Mouse (Mus musculus): ENCODE data around the gene Dnah12. TPM values are rescaled to one million over a fixed set of nuclear protein-coding genes. Genes with fewer than 3 reads are reported as not detected.

The Dnah12 gene
- polyA plus RNA-seq, 1 experiment: under 0.01 TPM

DNA sequence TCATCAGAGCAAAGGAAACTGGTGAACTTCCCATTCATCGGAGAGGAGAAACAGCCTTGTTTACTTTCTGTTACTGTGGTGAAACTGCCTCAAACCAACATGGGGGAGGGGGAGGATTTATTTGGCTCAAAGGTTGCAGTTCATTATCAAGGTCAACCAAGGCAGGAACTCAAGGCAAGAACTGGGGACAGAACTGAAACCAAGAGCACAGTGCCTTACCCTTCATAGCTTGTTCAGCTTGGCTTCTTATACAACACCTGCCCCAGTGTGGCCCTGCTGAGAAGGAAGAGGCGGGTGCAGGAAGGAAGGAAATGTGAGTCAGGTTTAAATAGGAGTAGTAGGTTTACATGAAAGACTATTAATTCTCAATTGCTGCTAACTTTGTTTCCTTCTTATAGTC is 165.3 kb downstream of the Dnah12 start:
- no peak for TF ChIP-seq CTCF (IDR thresholded peaks at IDR 0.05; ENCODE audit: control insufficient read depth, insufficient read depth, insufficient read length)
- no peak for TF ChIP-seq USF1 (IDR thresholded peaks at IDR 0.05; ENCODE audit: low read depth)
- no peak for TF ChIP-seq FOSL1 (IDR thresholded peaks at IDR 0.05; ENCODE audit: insufficient read depth, low read length, poor library complexity, severe bottlenecking)
- TF ChIP-seq MYOD1 (IDR thresholded peaks at IDR 0.05; ENCODE audit: control insufficient read depth, insufficient read length, low read depth): no peak
- TF ChIP-seq MAX (IDR thresholded peaks at IDR 0.05): no peak
- no peak for TF ChIP-seq CEBPB (IDR thresholded peaks at IDR 0.05; ENCODE audit: low read depth)
- no peak for TF ChIP-seq MYOG (IDR thresholded peaks at IDR 0.05; ENCODE audit: control insufficient read depth, extremely low read depth, insufficient read length)
- H3K36me3 ChIP-seq (ENCODE audit: control insufficient read depth, insufficient read depth): no peaks in the 10 kb centered on the region
- no peak overlapping the region for H3K4me3 ChIP-seq (ENCODE audit: insufficient read depth, poor library complexity, severe bottlenecking)
- no peak overlapping the region for H3ac ChIP-seq (ENCODE audit: control insufficient read depth, insufficient read length, low read depth)
- H3K79me3 ChIP-seq (ENCODE audit: low read depth): no peaks in the 10 kb centered on the region
- peaks cover 4% of the 10 kb centered on the region for H3K27me3 ChIP-seq (ENCODE audit: control insufficient read depth, insufficient read depth, insufficient read length)
- H3K79me2 ChIP-seq (ENCODE audit: control insufficient read depth, insufficient read depth): no peaks in the 10 kb centered on the region

- H3K79me2 ChIP-seq (ENCODE audit: control insufficient read depth, insufficient read depth): no peaks in the 10 kb centered on the region
- H3K27me3 ChIP-seq (ENCODE audit: control insufficient read depth, insufficient read depth, insufficient read length): peaks cover 4% of the 10 kb centered on the region
- no peak overlapping the region for H3ac ChIP-seq (ENCODE audit: control insufficient read depth, insufficient read length, low read depth)
- TF ChIP-seq CEBPB (IDR thresholded peaks at IDR 0.05; ENCODE audit: low read depth) (no peak), CTCF (IDR thresholded peaks at IDR 0.05; ENCODE audit: control insufficient read depth, insufficient read depth, insufficient read length) (no peak), USF1 (IDR thresholded peaks at IDR 0.05; ENCODE audit: low read depth) (no peak), MYOG (IDR thresholded peaks at IDR 0.05; ENCODE audit: control insufficient read depth, extremely low read depth, insufficient read length) (no peak), FOSL1 (IDR thresholded peaks at IDR 0.05; ENCODE audit: insufficient read depth, low read length, poor library complexity, severe bottlenecking) (no peak), MAX (IDR thresholded peaks at IDR 0.05) (no peak), MYOD1 (IDR thresholded peaks at IDR 0.05; ENCODE audit: control insufficient read depth, insufficient read length, low read depth) (no peak)
- no peaks in the 10 kb centered on the region for H3K79me3 ChIP-seq (ENCODE audit: low read depth)
- H3K36me3 ChIP-seq (ENCODE audit: control insufficient read depth, insufficient read depth): no peaks in the 10 kb centered on the region
- H3K4me3 ChIP-seq (ENCODE audit: insufficient read depth, poor library complexity, severe bottlenecking): no peak overlapping the region
Measured at GRCm38 (mm10) chr14:26859024-26859423, 165.9 kb downstream of the Dnah12 start.

DNA sequence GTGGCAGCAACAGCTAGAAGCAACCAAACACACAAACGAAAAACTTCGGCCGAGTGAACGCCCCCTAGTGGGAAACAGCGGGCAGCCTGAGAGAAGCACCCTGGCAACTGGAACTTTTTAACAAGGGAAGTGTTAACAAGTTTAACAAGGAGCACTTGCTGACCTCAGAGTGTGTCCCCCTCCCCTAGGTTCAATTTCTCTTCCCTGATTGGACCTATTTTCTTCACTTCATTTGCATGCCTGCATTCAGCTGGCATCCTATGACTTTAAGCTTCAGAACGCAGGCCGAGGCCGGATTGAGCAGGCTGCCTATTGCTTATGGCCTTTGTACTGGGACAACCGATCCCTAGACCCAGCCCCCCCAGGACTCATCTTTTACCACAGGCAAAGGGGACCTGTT is 174.3 kb downstream of the Dnah12 start:
- Histone ChIP-seq H3K4me3 (ENCODE audit: insufficient read depth, poor library complexity, severe bottlenecking) (no peak overlapping the region), H3K36me3 (ENCODE audit: control insufficient read depth, insufficient read depth) (no peaks in the 10 kb centered on the region), H3K79me2 (ENCODE audit: control insufficient read depth, insufficient read depth) (no peaks in the 10 kb centered on the region), H3ac (ENCODE audit: control insufficient read depth, insufficient read length, low read depth) (no peak overlapping the region), H3K79me3 (ENCODE audit: low read depth) (no peaks in the 10 kb centered on the region), H3K27me3 (ENCODE audit: control insufficient read depth, insufficient read depth, insufficient read length) (peaks cover 3% of the 10 kb centered on the region)
- TF ChIP-seq CTCF (IDR thresholded peaks at IDR 0.05; ENCODE audit: control insufficient read depth, insufficient read depth, insufficient read length): no peak
- no peak for TF ChIP-seq MYOG (IDR thresholded peaks at IDR 0.05; ENCODE audit: control insufficient read depth, extremely low read depth, insufficient read length)
- no peak for TF ChIP-seq MAX (IDR thresholded peaks at IDR 0.05)
- no peak for TF ChIP-seq USF1 (IDR thresholded peaks at IDR 0.05; ENCODE audit: low read depth)
- no peak for TF ChIP-seq FOSL1 (IDR thresholded peaks at IDR 0.05; ENCODE audit: insufficient read depth, low read length, poor library complexity, severe bottlenecking)
- no peak for TF ChIP-seq CEBPB (IDR thresholded peaks at IDR 0.05; ENCODE audit: low read depth)
- no peak for TF ChIP-seq MYOD1 (IDR thresholded peaks at IDR 0.05; ENCODE audit: control insufficient read depth, insufficient read length, low read depth)

DNA sequence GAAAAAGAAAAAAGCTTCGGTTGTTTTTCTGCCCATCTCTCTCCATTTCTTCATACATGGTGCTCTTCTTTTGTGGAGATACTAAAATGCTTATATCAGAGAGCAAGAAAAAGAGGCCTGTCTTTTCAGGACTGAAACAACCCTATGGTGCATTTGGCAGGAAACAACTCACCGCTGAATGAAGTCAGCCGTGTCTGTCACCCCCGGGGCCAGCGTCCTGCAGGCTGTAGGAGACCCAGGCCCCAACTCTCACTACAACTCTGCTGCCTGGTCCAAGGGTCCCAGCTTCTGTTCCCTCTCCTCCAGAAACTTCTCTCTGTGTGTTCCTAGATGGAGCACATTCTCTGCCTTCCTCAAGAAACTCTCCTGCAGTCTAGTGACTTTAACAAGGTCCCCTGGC is 175.2 kb downstream of the Dnah12 start:
- Histone ChIP-seq H3K36me3 (ENCODE audit: control insufficient read depth, insufficient read depth) (no peaks in the 10 kb centered on the region), H3ac (ENCODE audit: control insufficient read depth, insufficient read length, low read depth) (no peak overlapping the region), H3K27me3 (ENCODE audit: control insufficient read depth, insufficient read depth, insufficient read length) (peaks cover 3% of the 10 kb centered on the region), H3K4me3 (ENCODE audit: insufficient read depth, poor library complexity, severe bottlenecking) (no peak overlapping the region), H3K79me2 (ENCODE audit: control insufficient read depth, insufficient read depth) (no peaks in the 10 kb centered on the region), H3K79me3 (ENCODE audit: low read depth) (no peaks in the 10 kb centered on the region)
- no peak for TF ChIP-seq CEBPB (IDR thresholded peaks at IDR 0.05; ENCODE audit: low read depth)
- TF ChIP-seq CTCF (IDR thresholded peaks at IDR 0.05; ENCODE audit: control insufficient read depth, insufficient read depth, insufficient read length): no peak
- no peak for TF ChIP-seq MYOD1 (IDR thresholded peaks at IDR 0.05; ENCODE audit: control insufficient read depth, insufficient read length, low read depth)
- no peak for TF ChIP-seq FOSL1 (IDR thresholded peaks at IDR 0.05; ENCODE audit: insufficient read depth, low read length, poor library complexity, severe bottlenecking)
- no peak for TF ChIP-seq MAX (IDR thresholded peaks at IDR 0.05)
- TF ChIP-seq USF1 (IDR thresholded peaks at IDR 0.05; ENCODE audit: low read depth): no peak
- no peak for TF ChIP-seq MYOG (IDR thresholded peaks at IDR 0.05; ENCODE audit: control insufficient read depth, extremely low read depth, insufficient read length)

DNA sequence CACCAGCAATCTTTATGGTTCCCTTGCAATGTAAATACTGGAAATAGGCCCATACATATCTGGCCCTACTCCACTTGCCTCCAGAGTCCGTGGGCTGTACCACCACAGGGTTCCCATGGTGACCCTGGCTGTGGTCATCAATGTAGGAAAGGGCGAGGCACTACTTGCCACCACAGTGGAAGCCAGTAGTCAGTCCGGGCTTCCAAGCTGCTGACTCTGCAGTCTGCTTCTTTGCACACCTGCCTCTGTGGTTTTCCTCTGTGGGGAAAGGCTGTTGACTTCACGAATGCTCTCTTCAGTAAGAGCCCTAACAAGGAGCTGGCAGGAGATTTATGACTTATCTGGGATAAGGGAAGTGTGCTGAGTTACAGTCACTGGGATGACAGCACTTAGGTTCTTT is 185.7 kb downstream of the Dnah12 start:
- TF ChIP-seq MYOG (IDR thresholded peaks at IDR 0.05; ENCODE audit: control insufficient read depth, extremely low read depth, insufficient read length) (no peak), MYOD1 (IDR thresholded peaks at IDR 0.05; ENCODE audit: control insufficient read depth, insufficient read length, low read depth) (peak; percentile 32), CTCF (IDR thresholded peaks at IDR 0.05; ENCODE audit: control insufficient read depth, insufficient read depth, insufficient read length) (no peak), FOSL1 (IDR thresholded peaks at IDR 0.05; ENCODE audit: insufficient read depth, low read length, poor library complexity, severe bottlenecking) (no peak)
- Histone ChIP-seq H3K79me2 (ENCODE audit: control insufficient read depth, insufficient read depth) (no peaks in the 10 kb centered on the region), H3K79me3 (ENCODE audit: low read depth) (no peaks in the 10 kb centered on the region), H3K36me3 (ENCODE audit: control insufficient read depth, insufficient read depth) (no peaks in the 10 kb centered on the region), H3K27me3 (ENCODE audit: control insufficient read depth, insufficient read depth, insufficient read length) (no peaks in the 10 kb centered on the region), H3K4me3 (ENCODE audit: insufficient read depth, poor library complexity, severe bottlenecking) (no peak overlapping the region), H3ac (ENCODE audit: control insufficient read depth, insufficient read length, low read depth) (no peak overlapping the region)

DNA sequence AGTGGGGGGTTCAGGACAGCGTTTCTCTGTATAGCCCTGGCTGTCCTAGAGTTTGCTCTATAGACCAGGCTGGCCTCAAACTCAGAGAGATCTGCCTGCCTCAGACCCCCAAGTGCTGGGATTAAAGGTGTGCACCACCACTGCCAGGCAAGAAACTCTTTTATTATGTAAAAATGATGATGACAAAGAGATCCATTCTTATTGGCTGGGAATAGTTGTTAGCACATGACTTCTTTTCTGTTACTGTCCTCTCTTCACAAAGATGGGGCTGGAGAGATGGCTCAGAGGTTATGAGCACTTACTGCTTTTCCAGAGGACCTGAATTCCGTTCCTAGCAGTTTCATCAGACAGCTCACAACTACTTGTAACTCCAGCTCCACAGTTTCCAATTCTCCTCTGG is 186.9 kb downstream of the Dnah12 start:
- H3K79me2 ChIP-seq (ENCODE audit: control insufficient read depth, insufficient read depth): no peaks in the 10 kb centered on the region
- peaks cover 2% of the 10 kb centered on the region for H3K27me3 ChIP-seq (ENCODE audit: control insufficient read depth, insufficient read depth, insufficient read length)
- H3K36me3 ChIP-seq (ENCODE audit: control insufficient read depth, insufficient read depth): no peaks in the 10 kb centered on the region
- TF ChIP-seq CEBPB (IDR thresholded peaks at IDR 0.05; ENCODE audit: low read depth) (no peak), USF1 (IDR thresholded peaks at IDR 0.05; ENCODE audit: low read depth) (no peak), FOSL1 (IDR thresholded peaks at IDR 0.05; ENCODE audit: insufficient read depth, low read length, poor library complexity, severe bottlenecking) (no peak), MYOG (IDR thresholded peaks at IDR 0.05; ENCODE audit: control insufficient read depth, extremely low read depth, insufficient read length) (no peak), MYOD1 (IDR thresholded peaks at IDR 0.05; ENCODE audit: control insufficient read depth, insufficient read length, low read depth) (no peak), CTCF (IDR thresholded peaks at IDR 0.05; ENCODE audit: control insufficient read depth, insufficient read depth, insufficient read length) (no peak), MAX (IDR thresholded peaks at IDR 0.05) (no peak)
- H3K4me3 ChIP-seq (ENCODE audit: insufficient read depth, poor library complexity, severe bottlenecking): no peak overlapping the region
- H3K79me3 ChIP-seq (ENCODE audit: low read depth): no peaks in the 10 kb centered on the region
- H3ac ChIP-seq (ENCODE audit: control insufficient read depth, insufficient read length, low read depth): no peak overlapping the region

Measured in C2C12 (cell line).